Mouse (Mus musculus) G1E-ER4 (cell line): ENCODE results near the gene Rsph10b. TPM values are rescaled to one million over a fixed set of nuclear protein-coding genes. Genes with fewer than 3 reads are reported as not detected.

Source experiments
- GATA1 ChIP-seq: IDR thresholded peaks from one replicate; pipeline ENCODE4 v1.8.0; 2012; ENCODE audit warnings: low read length, inconsistent platforms
- polyA plus RNA-seq: library from polyadenylated mRNA; stranded (reverse); fragments of >175 nt; gene quantifications from 2 replicates; pipeline ENCODE4 v1.2.3, GENCODE M21; 2012

The Rsph10b gene
- polyA plus RNA-seq, 1 experiment: not detected

DNA sequence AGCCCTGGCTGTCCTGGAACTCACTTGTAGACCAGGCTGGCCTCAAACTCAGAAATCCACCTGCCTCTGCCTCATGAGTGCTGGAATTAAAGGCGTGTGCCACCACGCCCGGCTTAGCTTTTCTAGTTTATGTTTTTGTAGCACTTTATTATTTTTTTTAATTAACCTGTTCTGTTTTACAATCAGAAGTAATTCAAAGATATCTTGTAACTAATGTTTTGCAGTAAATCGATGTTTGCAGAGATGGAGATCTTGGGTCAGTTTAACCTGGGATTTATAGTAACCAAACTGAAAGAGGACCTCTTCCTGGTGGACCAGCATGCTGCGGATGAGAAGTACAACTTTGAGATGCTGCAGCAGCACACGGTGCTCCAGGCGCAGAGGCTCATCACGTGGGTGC is 5.0 kb upstream of the Rsph10b start, which contains the start of gene Gm42421:
Gene Gm42421, plus strand, starts transcription at position 301 of the 400 bp plus-strand sequence.
- no peak for TF ChIP-seq GATA1

DNA sequence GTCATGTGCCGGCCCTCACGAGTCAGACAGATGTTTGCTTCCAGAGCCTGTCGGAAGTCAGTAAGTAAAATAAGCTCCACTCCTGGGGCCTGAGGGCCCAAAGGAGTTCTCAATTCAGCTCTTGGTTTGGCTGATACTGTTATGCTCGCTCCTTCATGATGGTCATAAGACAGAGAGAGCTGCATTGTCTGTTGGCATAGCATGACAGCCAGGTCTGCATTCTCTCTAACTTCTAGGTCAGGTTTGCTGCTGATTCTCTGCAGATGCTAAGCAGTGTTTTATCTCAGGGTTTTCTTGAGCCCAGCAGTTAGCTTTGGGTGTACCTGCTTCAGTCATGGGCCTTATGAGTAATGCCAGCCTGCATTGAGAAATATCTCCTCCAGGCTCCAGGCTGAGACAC is 3.5 kb upstream of the Rsph10b start:
- no peak for TF ChIP-seq GATA1

DNA sequence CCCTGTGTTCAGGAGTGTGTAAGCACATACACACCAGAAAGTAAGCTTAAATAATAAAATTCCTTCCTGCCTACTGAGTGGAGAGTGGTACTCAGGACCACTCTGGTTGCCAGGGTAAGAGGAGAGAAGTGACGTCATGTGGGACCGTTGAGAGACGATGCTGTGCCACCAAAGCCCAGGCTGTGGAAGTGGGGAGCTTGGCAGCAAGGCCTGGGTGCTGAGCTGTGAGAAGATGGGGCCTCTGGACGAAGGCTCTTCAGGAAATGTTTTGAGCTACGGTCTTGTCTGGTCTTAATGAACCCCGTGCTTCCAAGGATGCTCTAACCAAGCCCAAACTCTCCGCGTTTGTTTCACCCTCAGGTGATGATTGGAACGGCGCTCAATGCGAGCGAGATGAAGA is 2.2 kb upstream of the Rsph10b start:
- no peak for TF ChIP-seq GATA1

DNA sequence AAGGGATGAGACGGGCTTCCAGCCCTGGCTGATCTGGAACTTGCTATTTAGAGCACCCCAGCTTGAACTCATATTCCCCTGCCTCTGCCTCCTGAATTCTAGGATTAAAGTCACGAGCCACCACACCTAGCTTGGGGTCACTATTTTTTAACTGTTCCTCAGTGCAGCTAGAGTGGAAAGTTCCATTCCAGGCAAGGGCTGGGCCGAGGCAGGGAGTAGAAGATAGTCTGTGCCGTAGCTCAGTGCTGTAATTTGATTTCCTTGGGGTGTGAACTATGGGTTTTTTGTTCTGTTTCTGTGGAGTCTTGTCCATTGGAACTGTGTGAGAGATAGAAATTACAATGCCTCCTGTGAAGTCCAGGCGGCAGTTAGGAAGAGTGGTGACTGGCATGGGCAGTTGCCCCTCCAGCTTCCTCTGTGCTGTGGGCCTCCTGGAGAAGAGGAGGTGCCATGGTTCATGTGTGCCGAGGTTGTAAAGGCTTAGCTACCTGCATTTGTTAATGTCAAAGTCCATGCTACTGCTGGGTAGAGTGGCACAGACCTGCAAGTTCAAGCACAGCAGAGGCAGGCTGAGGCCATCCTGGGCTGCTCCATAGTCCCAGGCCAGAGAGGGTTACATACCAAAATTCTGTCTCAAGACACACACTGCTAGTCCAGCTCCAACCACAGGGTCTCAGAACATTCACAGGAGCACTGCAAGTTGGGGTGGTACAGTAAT is 813 bp upstream of the Rsph10b start:
- TF ChIP-seq GATA1: no peak

DNA sequence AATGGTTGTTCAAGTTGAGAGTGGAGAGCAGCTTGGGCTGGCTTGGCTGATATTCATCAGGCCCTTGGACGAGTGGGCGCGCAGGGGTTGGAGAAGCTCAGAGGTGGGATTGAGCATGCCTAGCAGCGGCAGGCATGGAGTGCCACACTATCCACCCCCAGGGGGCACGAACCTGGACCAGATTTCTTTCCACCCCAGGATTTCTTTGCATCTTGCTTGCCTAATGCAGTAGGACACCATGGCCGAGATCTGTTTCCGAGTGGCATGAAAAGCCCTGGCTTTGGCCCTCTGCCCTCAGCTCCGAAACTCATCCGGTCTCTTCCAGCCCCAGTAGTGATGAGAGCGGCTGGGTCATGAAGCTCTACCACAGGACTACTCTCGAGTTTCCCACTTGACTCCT is 579 bp downstream of the Rsph10b start:
- no peak for TF ChIP-seq GATA1

DNA sequence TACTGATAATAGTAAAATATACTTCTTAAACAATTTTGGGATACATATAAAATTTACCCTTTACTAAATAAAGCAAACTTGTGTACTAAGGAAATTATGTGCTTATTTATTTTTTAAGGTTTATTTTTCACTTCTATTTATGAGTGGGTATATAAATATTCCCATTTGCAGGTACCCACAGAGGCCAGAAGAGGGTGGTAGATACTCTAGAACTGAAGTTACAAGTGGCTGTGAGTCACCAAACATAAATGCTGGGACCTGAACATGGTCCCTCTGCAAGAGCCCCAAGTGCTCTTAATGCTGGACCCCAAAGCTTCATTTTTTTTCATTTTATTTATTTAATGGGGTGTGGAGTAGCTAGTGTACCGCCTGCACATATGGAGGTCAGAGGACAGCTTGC is 1.0 kb downstream of the Rsph10b start:
- no peak for TF ChIP-seq GATA1

DNA sequence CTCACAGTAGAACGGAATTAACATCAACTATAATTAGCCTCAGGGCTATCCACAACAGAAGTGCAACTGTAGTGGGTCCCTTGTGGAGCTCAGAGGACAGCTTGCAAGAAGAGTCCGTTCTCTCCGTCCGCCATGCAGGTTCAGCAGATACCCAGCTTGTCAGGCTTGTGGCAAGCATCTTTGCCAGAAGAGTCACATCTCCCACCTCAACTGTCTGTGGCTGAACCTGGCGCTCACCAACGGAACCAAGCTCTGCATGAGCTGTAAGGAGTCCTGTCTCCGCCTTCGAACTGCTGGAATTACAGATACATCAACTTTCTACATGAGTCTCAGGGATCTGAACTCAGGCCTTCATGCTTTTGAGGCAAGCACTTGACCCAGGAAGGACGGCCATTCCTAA is 3.3 kb downstream of the Rsph10b start:
- TF ChIP-seq GATA1: no peak

DNA sequence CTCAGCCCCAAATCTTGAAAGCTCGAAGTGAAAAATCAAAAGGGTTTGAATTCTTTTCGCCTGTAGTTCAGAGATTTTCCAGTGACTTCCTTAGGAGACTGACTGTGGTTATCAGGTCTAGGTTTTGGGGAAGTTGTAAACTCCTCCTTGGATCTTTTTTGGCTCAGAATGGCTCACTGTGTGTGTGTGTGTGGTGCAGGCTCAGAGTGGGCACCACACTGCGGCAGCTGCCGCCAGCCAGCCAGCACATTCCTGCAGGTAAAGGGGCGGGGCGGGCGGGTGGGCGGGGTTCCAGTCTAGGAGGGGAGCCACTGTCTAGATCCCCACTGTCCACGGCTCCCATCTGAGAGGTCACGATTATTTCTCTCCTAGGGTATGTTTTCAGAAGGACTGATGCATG is 8.8 kb downstream of the Rsph10b start:
- TF ChIP-seq GATA1: no peak

DNA sequence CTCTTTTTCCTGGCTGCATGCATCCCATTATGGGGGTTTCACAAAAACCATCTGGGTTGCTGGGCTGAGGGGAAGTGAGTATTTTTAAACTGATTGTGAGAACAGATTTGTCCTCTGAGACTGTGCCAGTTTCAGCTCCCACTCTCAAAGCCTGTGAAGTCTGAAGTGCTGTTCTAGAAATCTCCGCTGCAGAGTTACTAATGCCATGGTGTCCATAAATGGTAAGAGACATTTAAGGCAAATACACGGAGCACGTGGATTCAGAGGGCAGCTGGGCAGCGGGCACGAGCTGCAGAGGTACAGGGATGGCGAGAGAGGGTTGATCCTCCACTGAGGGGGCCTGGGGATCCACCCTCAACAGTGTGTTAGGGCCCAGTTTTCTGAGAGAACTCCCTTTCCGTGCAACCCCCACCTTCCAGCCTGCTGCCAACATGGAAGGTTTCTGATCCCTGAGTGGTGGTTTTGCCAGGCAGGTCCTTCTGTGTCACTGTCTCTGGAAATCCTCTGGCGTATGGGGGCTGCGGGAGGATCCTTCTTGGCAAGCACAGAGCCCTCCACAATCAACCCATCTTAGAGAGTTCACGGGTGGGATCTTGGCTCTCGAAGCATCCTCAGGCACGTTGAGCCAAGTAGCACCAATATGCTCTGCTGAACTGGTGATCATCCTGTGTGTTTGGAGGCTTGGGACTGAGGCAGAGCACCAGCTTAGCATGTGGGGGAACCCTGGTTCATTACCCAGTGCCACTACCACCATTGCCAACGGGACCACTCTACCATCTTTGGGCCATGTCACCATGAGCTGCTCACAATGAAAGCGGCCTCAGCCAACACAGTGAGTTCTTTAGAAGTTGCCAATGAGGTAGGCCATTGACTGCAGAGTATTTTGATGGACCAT is 10.6 kb downstream of the Rsph10b start:
- TF ChIP-seq GATA1: no peak

DNA sequence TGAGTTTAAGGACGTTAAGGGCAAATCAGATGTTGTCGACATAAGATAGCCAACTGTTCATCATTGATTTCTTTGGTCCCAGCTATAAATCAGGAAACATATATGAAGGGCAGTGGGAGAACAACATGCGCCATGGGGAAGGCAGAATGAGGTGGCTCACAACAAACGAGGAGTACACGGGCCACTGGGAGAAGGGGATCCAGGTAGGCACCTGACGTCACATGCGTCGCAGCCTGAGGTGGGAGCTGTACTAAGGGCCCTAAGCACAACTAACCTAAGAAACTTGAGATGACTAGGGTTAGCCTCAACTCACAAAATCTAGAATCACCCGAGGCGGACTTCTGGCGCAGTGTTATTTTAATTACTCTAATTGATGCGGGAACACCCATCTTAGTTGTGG is 15.5 kb downstream of the Rsph10b start:
- no peak for TF ChIP-seq GATA1

DNA sequence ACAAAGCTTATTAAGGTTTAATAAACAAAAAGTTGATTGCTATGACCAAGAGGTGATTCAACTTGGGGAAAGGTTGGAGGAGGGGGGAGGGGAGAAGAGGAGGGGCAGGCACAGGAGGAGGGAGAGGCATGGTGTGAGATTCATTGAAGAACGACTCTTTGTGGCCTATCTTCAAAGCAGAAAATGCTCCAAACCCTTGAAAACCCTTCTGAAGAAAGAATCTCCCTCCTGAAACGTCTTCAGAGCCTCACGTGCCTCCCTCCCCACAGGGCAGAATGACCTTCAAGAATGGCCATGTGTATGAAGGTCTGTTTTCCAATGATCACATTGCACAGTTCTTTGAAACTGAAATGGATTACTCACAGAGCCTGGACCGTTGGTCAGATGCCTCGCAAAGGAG is 17.2 kb downstream of the Rsph10b start:
- no peak for TF ChIP-seq GATA1

DNA sequence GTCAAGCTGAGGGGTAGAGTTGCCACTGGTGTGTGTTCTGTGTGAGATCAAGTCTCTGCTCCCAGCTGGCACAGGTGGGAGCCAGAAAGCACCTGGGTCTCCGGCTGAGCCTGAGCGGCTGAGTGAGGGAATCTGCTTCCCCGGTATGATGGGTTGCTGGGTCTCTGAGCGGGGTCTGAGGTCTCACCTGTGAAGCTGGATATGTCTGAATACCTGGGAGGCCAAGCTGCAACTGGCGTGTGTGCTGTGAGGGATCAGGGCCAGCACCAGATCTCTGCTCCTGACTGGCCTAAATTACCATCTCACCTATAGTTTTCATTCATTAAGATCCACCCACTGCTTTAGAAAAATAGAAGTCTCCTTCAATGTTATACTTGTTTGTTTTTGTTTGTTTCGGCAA is 24.3 kb downstream of the Rsph10b start:
- no peak for TF ChIP-seq GATA1

DNA sequence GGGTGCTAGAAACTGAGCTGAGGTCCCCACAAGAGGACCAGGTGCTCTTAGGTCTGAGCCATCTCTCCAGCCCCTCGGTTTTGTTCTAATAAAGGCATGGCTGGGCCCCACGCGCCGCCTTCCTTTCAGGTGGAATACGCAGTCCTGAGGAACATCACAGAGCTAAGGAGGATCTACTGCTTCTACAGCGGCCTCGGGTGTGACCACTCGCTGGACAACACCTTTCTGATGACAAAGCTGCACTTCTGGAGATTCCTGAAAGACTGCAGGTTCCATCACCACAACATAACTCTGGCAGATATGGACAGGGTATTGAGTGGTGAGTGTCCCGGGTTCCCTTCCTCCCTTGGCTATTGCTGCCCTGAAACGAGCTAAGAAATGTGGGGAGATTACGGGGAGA is 26.7 kb downstream of the Rsph10b start:
- TF ChIP-seq GATA1: no peak

DNA sequence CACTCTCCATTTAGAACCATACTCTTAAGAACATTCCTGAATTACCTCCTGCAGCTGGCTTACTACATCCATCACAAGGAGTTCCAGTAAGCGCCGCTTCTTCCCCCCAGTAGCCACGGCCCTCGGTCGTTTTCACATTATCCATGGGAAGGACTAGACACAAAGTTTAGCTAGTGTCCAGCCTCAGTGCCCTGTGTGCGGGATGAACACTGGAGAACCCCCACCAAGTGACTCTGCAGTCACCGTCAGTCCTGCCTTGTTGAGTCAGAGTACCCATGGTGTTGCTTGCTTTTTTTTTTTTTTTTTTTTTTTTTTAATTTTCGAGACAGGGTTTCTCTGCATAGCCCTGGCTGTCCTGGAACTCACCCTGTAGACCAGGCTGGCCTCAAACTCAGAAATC is 28.3 kb downstream of the Rsph10b start:
- TF ChIP-seq GATA1: no peak

DNA sequence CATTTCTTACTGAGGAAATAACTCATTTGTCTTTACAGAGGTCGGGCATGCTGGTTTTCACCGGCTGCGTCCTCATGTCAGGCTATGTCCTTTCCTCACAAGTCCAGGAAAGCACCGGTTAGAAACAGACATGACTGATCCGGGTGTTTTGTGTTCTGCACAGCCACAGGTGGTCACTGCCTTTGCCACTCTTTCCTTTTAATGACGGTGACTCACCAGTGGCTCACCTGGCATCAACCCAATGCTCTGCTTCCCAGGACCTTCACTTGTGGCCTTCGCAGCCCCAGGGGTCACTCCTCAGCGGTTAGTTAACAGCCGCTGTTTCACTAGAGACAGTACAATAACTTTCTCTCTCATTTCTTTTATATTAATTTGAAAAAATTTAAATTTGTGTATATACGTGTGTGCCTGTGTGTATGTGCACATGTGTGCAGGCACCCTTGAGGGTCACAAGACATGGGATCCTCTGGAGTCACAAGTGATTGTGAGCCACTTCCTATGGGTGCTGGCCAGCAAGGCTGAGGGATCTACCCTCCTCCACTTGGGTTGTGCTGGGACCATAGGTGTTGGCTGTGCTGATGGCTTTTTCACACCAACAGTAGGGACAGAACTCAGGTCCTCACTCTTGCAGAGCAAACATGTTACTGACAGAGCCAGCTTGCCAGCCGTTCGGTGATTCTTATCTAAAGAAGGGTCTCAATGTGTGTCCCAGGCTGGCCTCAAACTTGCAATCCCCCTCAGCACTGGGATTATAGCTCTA is 32.9 kb downstream of the Rsph10b start:
- TF ChIP-seq GATA1: no peak

DNA sequence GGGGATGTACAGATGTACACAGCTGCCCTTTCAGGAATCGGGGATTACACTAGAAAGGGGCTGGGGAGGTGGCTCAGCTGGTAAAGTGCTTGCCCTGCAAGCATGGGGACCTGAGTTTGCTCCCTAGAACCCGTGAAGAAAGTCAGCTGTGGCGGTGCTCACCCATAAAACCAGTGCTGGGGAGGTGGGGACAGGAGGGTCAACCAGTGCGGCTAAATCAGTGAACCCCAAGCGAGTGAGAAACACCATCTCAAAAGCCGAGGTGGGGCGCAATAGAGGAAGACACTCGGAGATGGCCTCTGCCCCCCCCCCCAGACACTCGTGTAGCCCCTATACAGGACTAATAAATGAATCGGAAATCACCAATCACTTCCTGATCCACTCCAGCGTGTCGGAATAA is 33.8 kb downstream of the Rsph10b start:
- TF ChIP-seq GATA1: no peak
